Mouse (Mus musculus) thymus, postnatal 4 days (tissue): ENCODE results near the gene Maco1.
"Not testable (repeated sequence)": the region's sequence is repeated elsewhere in the genome, so short reads cannot be mapped to it uniquely, and the experiment has no call there.

Experiments used
- DNase-seq: peaks from one replicate; pipeline ENCODE4 v3.0.0; 2021

Gene Maco1

DNA sequence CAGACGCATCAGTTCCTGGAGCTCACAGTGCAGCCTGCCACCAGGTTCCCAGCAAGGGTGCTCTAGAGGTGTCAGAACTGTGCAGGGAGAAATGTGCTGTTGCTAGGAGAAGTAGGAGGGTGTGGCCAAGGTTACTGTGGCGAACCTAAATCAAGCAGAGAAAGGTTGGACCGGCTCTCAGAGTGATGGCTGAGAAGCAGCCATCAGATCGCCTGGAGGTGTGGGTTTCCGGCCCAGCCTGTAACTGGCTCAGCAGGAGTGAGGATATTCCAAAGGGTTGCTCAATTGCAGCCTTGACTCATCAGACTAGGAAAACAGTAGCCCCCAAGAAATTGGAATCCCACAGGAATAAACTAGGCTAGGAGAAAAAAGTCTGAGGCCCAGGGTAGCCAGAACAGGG lies 3.4 kb upstream of the Maco1 start:
- DNase-seq, result no peak

DNA sequence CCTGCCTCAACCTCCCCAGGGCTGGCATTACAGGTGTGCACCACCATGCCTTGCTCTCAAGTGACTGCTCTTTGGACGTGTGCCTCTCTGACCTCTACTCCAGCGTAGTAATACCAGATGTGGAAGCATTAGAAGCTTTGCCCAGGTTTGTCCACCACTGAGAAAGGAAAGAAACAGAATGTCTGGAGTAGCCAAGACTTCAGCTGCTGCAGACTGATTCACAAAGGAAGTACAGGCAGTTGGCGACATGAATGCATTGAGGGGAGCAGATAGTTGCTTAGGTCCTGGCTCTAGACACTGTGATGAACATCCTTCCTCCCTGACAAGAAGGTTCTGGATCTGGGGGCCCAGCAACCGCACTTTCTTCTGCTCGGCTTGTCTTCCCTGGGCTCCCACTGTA lies 2.9 kb upstream of the Maco1 start:
- no peak for DNase-seq

DNA sequence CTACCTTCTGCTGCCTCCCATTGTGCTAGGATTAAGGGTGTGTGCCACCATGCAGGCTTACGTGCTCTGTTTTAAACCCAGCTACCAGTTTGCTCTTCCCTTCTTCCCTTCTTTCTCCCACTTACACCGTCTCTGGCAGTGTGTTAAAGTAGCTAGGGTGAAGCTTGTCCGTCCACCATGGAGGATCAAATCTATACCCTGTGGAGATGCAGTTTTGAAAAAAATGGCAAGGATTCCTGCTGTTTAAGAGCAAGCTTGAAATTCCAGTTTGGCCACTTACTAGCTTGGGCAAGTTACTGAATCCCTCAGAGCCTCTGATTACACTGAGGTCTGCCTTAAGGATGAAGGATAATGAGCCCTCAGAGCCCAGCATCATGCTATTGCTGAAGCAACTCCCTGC lies 2.2 kb upstream of the Maco1 start:
- DNase-seq, result no peak

DNA sequence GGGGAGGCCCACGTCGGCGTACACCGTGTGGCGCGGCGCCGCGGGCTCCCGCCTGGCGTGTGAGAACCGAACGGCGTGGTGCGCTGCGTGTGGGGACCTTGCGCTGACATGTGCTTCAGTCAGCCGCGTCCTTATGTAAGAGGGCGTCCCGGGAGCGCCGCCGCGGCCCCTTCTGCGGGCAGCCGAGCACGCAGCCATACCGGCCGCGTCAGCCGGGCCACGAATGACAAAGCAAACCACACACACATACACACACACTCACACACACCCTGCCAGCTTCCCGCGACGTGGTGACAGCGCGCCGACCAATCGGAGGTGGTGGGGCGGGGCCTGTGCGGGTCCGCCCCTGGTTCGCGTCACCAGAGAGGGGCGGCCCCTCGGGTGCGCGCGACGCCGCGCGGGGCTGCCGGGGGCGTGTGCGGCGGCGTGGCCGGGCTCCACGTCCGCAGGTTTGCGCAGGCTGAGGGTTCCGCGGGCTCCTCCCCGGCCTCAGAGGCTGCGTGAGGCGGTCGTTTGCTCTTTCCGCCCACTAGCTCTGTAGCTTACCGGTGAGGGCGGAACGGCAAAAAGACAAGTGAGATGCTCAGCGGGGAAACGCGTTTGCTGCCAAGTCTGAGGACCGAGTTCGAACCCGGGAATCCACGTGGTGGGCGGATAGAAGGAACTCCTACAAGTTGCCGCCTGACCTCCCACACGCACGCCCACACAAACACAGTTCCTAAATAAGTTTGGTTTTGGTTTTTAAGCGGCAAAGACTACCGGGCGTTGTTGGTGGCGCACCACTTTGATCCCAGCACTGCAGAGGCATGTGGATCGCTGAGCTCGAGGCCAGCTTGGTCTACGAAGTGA lies 716 bp upstream of the Maco1 start:
- peak; percentile 97 for DNase-seq

DNA sequence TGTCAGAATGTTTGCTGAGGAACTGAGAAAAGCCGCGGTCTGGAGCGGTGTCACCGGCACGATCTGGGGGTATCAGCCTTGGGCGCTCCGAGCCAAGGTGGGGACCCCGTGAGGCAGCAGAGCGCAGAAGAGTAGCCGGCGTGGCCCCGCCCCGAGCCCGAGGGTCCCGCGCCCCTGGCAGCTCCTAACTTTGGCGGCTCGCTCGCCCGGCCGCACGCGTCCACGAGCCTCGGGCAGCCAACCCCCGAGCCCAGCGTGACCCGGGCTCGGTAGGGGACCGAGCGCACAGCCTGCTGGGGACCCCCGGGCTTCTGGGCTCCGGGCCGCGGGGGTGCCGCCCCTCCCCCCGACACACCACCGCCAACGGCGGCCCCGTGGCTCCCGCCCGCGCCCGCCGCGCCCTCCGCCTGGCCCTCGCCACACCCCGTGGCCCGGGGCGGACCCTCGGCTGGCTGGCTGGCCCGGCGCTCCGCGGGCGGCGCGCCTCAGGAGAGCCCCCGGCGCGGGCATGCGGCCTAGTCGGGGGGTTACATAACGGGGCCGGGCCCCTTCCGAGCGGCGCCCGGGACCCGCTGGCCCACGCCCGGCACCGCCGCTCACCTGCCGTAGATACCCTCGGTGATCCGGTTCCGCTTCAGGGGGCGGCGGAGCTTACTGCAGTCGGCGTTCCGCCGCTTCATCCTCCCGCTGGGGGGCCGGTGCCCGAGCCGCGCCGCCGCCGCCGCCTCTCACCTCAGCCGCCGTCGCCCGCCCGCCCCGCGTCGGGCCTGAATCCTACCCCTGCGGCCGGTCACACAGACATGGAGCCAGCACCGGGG lies 498 bp downstream of the Maco1 start:
- DNase-seq, result peak; percentile 80

DNA sequence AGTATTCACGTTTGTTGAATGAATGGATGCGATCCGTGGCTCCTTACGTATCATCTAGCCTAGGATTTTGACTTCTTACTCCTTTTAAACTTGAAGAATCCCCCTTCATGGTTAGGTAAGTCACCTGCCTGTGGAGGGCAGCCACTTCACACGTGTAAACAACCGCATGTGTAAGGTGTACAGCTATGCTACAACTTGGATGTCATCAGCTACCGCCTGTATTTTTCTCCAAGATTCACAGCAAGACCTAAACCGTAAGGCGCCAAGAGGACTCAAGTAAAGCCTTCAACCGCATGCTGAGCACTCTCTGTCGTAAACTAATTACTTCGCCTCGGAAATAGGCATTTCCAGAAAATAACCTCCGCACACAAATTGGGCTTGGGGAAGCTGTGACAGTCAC lies 1.3 kb downstream of the Maco1 start:
- peak; percentile 15 for DNase-seq

DNA sequence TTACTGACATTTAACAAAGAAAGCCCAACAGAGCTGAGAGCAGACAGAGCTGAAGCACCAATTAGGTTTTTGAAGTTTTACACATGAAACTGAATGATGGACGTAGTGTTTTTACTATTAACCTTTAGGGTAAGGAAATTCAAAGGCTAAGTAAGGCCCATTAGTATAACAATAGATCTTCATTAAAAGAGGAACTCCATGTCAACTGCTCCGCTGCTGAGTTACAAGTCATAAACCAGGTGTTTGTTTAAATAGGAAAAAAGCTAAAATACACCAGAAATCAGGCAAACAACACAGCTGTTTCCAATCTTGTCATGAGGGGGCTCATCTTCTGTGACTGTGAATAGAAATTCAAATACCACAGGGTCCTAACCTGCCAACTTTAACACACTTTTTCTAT lies 1.9 kb downstream of the Maco1 start:
- DNase-seq, result no peak

DNA sequence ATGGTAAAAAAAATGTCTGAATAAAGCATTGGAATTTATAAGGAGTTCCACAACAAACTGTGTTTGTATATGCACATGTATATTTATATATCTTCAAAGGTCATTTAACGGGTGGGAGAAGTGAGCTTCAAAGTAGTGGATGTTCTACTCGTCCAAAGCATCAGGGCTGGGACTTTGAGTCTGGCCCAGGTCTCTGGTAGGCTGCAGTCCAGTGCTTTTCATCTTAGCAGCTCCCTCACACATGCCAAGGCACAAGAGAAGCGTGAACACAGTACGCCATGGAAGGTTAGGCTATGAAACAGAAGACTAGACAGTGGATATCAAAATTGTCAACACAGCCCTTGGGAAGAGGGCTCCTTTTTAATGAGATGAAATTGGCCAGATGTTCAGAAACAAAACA lies 2.6 kb downstream of the Maco1 start:
- no peak for DNase-seq

DNA sequence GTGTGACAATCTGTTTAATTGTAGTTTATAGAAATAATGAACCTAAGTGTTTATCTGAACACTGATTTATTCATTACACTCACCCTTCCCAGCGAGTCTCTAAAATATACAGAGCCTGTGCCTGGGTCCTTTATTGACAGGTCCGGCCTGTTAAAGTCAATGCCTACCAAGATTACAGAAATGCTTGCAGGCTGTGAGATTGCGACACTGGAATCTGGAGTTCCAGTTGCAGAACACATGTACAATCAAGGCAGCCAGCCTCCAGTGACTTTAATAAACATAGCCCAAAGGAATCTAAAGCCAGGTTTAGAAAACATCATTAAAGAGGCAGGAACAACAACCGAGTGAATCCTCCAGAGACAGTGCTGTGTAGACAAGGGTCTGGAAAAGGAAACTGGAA lies 5.6 kb downstream of the Maco1 start:
- no peak for DNase-seq

DNA sequence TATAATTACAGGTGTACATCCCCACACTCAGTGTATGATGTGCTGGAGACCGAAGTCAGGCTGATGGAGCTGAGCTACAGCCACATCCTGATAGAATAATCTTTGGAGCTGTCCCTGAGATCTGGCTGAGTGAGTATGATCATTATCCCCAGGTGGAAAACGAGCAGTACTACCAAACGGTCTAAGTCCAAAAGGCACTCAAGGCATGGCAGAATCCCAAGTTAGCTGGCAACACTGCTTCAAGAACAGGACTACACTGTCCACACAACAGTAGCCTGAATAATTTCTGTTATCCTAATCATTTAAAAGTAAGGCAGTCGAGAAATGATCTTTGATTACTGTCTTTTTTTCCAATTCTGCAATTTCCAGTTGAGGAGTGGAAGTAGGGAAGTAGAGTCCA lies 9.6 kb downstream of the Maco1 start:
- DNase-seq, result no peak

DNA sequence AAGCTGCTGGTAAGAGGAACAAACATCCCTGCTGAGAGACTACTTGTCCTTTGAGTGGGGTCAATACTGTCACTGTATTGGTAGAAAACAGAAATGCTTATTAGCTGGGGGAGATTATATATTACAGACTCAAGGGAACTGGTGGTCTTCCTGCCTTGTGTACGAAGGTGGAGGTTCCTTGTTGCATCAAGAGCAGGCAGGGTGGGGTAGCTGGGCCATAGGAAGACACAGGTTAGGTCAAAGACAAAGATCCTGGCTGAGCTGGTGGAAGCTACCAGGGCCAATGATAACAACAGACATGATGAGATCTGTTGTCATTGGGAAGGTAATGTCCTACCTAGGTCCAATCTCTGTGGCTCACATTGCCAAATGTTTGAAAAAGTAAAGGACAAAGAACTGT lies 12.9 kb downstream of the Maco1 start:
- DNase-seq, result no peak

DNA sequence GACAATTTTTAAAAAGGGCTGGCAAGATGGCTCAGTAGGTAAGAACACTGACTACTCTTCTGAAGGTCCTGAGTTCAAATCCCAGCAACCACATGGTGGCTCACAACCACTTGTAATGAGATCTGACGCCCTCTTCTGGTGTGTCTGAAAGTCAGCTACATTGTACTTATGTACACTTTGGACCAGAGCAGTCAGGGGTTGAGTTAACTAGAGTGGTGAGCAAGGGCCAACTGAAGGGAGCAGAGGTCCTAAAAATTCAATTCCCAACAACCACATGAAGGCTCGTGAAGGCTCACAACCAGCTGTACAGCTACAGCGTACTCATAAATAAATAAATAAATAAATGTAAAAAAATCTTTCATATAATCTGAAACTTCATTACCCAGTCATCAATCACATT lies 14.4 kb downstream of the Maco1 start:
- DNase-seq, result not testable (repeated sequence)

DNA sequence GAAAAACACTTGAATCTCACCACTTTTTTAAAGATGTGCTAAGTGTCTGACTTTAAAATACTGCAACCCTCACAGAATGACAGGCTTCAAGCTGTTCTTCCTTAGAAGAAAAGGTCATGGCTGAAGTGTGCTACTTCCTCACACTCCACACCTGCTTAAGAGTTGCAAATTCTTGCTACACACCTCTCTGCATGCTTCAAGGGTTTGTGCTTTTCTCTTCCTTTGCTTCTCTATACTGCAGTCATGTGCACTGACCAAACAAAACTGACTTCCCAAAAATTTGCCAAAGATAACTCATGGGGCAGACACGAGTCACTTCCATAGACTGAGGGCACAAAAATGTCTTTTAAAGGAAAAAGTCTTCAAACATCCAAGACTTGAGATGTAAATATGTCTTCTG lies 14.9 kb downstream of the Maco1 start:
- no peak for DNase-seq

DNA sequence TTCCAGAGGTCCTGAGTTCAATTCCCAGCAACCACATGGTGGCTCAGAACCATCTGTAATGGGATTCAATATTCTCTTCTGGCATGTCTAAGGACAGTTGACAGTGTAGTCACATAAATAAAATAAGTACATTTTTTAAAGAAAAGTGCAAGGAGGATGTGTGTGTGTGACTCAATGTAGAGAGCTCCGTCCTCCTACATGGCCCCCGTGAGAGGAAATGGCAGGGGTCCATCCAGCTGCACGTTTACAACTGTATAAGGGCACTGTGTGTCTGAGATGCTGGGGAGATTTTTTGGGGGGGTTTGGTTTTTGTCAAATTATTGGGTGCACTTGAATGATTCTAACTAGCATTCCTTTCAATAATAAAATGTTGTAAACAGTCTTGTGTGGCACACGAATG lies 17.7 kb downstream of the Maco1 start:
- DNase-seq, result no peak

DNA sequence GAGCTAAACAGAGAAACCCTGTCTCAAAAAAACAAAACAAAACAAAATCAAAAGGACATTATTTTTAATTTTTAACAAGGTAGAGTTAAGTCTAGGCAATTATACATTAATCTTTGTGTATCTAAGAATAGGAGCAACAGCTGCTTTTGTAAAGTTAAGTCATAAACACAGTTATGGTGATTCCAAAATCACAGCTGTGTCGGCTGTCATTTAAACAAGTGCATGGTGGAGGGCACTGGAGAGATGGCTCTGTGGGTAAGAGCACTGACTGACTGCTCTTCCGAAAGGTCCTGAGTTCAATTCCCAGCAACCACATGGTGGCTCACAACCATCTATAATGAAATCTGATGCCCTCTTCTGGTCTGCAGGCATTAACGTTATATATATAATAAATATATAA lies 21.2 kb downstream of the Maco1 start:
- DNase-seq, result no peak

DNA sequence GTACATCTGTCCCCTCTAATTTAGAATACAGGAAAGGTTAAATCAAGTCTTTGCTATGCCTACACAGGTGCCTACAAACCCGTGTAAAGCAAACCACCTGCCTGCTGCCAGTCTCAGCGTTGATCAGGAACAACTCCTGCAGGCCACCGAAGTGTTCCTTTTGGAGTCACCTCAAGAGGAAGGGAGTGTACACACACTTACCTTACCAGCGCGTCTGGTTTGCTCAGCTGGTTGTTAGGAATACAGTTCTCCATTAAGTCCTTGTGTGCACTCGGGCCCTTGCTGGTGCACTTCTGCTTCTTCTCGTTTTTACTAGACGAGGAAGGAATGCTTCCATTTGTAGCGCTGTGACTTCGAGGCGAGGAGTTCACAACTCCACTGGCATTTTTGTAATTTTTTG lies 25.3 kb downstream of the Maco1 start:
- no peak for DNase-seq

DNA sequence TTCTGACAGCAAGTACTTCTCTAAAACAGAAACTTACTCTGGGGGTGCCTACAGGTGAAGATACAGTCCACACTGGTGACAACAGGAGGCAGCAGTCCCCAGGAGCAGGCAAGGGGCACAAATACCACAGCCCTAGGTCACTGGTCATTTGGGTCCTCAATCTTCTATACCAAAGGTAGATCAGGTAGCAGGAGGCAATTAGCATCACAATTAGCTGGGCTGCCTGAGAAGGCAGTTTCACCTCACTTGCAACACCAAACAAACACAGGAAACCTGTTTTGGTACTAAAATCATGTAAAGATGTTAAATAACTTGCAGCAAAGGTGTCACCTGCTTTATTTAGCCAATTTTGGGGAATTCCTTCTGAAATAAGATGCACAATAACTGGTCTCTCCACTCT lies 26.8 kb downstream of the Maco1 start:
- no peak for DNase-seq

DNA sequence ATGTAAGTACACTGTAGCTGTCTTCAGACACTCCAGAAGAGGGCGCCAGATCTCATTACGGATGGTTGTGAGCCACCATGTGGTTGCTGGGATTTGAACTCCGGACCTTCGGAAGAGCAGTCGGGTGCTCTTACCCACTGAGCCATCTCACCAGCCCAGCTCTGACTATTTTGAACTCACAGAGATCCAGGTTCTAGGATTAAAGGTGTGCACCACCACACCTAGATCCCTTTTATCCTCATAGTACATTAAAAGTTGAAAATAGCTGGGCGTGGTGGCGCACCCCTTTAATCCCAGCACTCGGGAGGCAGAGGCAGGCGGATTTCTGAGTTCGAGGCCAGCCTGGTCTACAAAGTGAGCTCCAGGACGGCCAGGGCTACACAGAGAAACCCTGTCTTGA lies 27.3 kb downstream of the Maco1 start:
- not testable (repeated sequence) for DNase-seq

DNA sequence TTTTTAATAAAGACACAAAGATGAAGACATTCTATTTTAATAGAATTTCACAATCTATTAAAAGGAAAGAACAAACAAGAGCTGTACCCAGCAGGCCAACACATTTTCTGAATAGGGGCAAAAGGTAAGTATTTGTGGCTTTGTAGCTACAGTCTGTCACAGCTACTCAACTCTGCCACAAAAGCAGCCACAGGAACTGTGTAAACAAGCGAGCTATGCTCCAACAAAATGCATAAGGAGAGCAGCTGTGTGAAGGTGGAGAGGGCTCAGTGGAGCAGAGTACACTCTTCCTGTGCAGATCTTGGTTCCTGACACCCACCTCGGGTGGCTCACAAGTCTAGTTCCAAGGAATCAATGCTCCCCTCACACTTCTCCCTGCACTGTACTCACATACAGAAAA lies 29.6 kb downstream of the Maco1 start:
- no peak for DNase-seq

DNA sequence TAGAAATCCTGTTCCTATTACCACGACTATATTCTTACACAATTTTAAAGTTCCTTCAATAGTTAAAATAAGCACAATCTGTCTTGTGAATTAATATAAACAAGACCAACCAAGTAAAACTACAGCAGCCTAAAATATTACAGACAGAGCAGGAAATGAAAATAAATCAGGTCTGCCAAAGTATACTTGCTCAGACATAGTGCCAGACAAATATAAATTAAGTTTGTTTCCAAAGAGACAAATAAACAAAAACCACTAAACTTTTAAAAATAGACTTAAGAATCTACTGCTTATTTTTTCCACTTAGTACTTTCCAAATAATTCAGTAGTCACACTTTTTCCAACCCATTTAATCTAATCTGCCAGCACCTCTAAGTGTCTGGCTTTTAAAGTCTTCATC lies 32.1 kb downstream of the Maco1 start:
- no peak for DNase-seq

DNA sequence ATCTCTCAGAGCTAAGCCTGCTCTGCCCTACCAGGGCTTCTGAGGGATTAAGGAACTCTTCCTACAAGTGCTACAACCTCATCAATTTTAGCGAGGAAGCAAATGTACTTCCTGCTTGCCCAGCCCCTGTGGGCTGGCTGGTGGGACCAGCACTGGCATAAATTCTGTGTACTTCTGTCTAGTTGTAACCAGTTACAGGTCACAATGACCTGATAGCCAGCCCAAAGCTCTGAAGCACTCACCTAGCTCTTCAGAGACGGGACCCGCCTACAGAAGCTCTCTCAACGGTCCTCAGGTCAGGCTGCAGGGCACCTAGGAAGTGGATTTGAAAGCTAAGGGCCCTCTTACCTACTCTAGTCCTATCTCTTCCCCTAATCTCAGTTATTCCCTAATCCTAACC lies 35.4 kb downstream of the Maco1 start:
- no peak for DNase-seq

DNA sequence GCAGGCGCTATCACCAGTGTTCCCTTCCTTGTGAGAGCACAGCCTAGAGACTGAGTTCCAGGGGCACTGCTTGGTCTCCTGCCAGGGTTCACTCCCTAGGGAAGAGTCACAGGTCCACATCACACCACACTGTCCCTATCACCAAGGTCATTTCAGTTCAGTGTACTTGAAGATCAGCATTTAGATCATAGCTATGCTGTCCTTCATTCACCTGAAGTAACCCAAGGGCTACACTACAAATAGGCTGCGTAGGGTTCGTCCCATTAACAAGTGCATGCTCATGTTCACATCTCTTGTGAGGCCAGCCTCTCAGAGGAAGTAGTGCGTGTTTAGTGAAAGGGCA lies 38.9 kb downstream of the Maco1 start:
- no peak for DNase-seq

DNA sequence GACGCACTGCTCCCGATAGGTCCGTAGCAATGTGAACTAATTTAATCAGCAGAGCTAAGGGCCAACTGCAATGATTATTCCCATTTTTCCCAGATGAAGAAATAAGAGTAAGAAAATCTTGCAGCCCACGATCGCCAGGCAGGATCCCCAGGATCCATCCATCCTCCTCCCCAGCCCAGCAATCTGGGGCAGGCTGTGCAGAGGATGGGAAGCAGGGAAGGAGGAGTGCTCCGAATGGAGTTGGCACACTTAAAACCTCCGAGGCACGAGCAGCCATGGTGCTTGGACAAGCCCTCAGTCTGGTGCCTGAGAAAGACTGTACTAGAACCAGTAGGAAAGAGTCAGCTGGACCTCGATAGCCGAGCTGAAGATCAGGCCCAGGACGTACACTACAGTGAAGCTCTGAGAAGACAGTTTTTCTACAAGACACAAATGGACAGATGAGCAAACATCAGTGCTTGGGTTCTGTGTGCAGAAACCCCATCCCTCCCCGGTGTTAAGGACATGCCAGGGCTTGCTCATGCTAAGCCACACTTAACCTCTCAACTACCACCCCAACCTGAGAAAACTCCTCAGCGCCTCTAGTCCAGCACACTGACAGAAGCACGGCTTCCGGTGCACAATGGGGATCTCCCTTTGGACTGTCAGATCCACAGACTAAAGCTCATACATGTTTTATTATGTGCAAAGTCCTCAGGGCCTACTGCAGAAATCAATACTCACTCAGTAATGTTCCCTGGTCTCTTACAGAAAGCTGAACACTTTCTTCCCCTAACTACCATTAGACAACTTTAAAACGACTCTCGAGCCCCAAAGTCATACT lies 39.5 kb downstream of the Maco1 start:
- no peak for DNase-seq

DNA sequence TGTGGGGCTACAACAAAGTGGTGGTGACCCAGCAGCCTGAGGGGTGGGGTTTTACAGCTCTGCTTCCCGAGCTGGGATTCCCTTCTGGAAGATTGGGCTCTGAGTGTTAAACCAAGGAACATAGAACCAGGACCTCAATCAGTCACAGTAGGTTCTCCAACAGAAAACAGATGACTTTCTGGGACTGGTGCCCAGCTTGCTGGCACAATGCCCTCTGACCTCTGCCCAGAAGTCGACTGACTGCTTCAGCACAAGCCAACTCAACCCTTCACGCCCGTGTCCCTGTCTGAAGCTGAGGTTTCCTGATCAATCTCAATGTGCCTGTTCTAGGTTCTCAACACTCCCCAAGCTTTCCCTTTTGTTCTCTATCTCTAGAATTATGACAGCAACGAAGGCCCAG lies 48.4 kb downstream of the Maco1 start:
- DNase-seq, result no peak
